Mouse (Mus musculus) hindbrain, embryonic 16.5 days (tissue): Measurements from ENCODE around the gene Cnp. TPM values are rescaled to one million over a fixed set of nuclear protein-coding genes. Genes with fewer than 3 reads are reported as not detected.

Experiments
- ATAC-seq: fragments of 200-750 bp; cut with Nextera tagmentation; 2 replicates; pipeline ENCODE4 v1.8.0; 2017; ENCODE audit warnings: moderate TSS enrichment, moderate library complexity
- H3K27ac ChIP-seq: fragments of 300-500 bp; sonication (generic); 2 replicates; pipeline ENCODE4 v1.5.1; 2014; ENCODE audit warnings: low read depth, mild to moderate bottlenecking, control low read depth, low read length, moderate library complexity
- H3K27me3 ChIP-seq: fragments of 300-500 bp; sonication (generic); replicated peaks from 2 replicates; pipeline ENCODE4 v1.6.1; 2014; ENCODE audit warnings: low read length; ENCODE audit not compliant: control insufficient read depth, insufficient read depth
- H3K36me3 ChIP-seq: fragments of 300-500 bp; sonication (generic); 2 replicates; pipeline ENCODE4 v1.6.1; 2014; ENCODE audit warnings: mild to moderate bottlenecking, low read length, moderate library complexity, mixed read lengths; ENCODE audit not compliant: control insufficient read depth, insufficient read depth
- H3K4me1 ChIP-seq: fragments of 300-500 bp; sonication (generic); 2 replicates; pipeline ENCODE4 v1.6.1; 2014; ENCODE audit warnings: low read depth, low read length; ENCODE audit not compliant: control insufficient read depth, insufficient read depth
- H3K4me2 ChIP-seq: fragments of 300-500 bp; sonication (generic); 2 replicates; pipeline ENCODE4 v1.6.1; 2014; ENCODE audit warnings: mild to moderate bottlenecking, low read length, control low read depth, moderate library complexity
- H3K4me3 ChIP-seq: fragments of 300-500 bp; sonication (generic); 2 replicates; pipeline ENCODE4 v1.5.1; 2014; ENCODE audit warnings: mild to moderate bottlenecking, low read length, control low read depth, moderate library complexity
- H3K9ac ChIP-seq: fragments of 300-500 bp; sonication (generic); 2 replicates; pipeline ENCODE4 v1.6.1; 2014; ENCODE audit warnings: low read depth, mild to moderate bottlenecking, control low read depth, low read length, moderate library complexity
- H3K9me3 ChIP-seq: fragments of 300-500 bp; sonication (generic); 2 replicates; pipeline ENCODE4 v1.6.1; 2014; ENCODE audit warnings: mild to moderate bottlenecking, low read length, moderate library complexity; ENCODE audit not compliant: control insufficient read depth
- WGBS: fragments of 180-500 bp; shearing (Covaris S2); extraction: QIAGEN DNeasy Blood & Tissue Kit; methylation state at CpG from one replicate; pipeline ENCODE4 v1.1.7; 2014; 5-methylcytosine and 5-hydroxymethylcytosine counted together
- polyA plus RNA-seq: library from polyadenylated mRNA; unstranded; fragments of >200 nt; fragmentation: Nextera tagmentation; extraction: Ambion mirVana; gene quantifications from 2 replicates; pipeline ENCODE4 v1.2.1, GENCODE M21; 2015

Gene Cnp
- polyA plus RNA-seq, 1 experiment from 2014 or later, result 85.0 TPM

- Histone ChIP-seq H3K27me3 (no peaks in the 10 kb centered on the region), H3K9me3 (no peaks in the 10 kb centered on the region), H3K4me1 (no peaks in the 10 kb centered on the region), H3K27ac (no peak overlapping the region), H3K36me3 (peaks cover 50% of the 10 kb centered on the region), H3K9ac (no peak overlapping the region), H3K4me2 (no peak overlapping the region), H3K4me3 (no peak overlapping the region)
- 88% methylated on average over 11 of the region's 11 CpGs for WGBS
- ATAC-seq, result no peak
Observed at GRCm38 (mm10) chr11:100592346-100593046, 17.8 kb downstream of the Cnp start.

DNA sequence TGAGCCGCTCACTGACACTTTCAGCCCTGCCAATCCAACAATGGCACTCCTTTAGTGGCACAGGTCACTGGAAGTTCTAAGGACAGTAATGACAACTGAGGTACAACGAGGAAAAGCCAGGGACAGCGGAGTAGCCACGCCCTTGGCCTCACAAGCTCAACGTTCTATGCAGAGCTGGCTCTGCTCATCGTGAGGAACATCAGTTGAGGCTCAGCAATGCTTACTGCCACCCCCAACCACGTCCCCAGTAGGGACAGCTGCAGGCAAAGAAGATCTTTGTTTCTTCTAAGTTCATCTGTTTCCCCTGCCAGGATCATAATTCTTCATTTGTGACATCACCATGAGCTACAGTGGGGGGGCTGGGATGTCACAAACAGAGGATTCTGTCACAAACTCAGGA is 19.9 kb downstream of the Cnp start:
- ATAC-seq, result no peak
- no peak overlapping the region for H3K27ac ChIP-seq
- H3K27me3 ChIP-seq, result no peaks in the 10 kb centered on the region
- no peaks in the 10 kb centered on the region for H3K9me3 ChIP-seq
- H3K4me2 ChIP-seq, result no peak overlapping the region
- no peak overlapping the region for H3K9ac ChIP-seq
- 91% methylated on average over 7 of the region's 7 CpGs for WGBS
- H3K4me3 ChIP-seq, result no peak overlapping the region
- peaks cover 52% of the 10 kb centered on the region for H3K36me3 ChIP-seq
- no peaks in the 10 kb centered on the region for H3K4me1 ChIP-seq

DNA sequence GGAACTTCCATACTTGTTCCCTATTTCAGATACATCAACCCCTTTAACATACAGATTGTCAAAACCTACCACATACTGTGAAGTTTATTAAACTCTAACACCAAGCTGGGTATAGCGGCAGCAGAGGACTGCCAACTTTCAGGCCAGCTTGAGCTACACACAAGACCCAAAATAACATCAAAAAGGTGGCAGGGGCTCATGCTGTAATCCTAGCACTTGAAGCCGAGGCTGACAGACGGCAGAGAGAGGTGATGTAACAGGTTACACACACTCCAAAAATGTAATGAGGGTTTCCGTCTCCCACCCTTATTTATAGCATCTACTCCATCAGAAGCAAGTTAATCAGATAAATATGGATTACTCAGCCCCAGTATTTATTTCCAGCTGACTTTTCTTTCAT is 20.8 kb downstream of the Cnp start:
- no peaks in the 10 kb centered on the region for H3K9me3 ChIP-seq
- no peak overlapping the region for H3K4me2 ChIP-seq
- no peak overlapping the region for H3K9ac ChIP-seq
- H3K36me3 ChIP-seq, result peaks cover 48% of the 10 kb centered on the region
- H3K4me1 ChIP-seq, result no peaks in the 10 kb centered on the region
- no peak for ATAC-seq
- WGBS, result 75% methylated on average over 4 of the region's 4 CpGs
- no peaks in the 10 kb centered on the region for H3K27me3 ChIP-seq
- no peak overlapping the region for H3K4me3 ChIP-seq
- no peak overlapping the region for H3K27ac ChIP-seq

DNA sequence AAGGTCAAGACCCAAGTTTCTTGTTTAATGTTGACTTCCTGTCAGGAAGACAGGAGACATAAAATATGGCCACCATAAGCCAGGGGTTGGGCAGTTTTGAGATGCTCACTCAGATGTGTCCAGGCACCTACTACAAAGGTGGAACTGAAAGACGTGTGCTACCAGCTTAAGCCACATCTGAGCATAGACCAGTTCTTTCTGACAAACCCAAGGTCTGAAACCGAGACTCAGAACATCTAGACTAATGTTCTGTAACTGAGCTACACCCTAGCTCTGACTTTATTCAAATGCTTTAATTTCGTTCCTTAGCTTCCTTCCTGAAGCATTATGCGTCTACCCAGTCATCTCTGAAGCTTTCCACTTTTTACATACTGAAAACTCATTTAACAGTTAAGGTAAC is 23.4 kb downstream of the Cnp start:
- Histone ChIP-seq H3K36me3 (peaks cover 36% of the 10 kb centered on the region), H3K9me3 (no peaks in the 10 kb centered on the region), H3K27ac (no peak overlapping the region), H3K4me1 (no peaks in the 10 kb centered on the region), H3K9ac (no peak overlapping the region), H3K27me3 (no peaks in the 10 kb centered on the region), H3K4me3 (no peak overlapping the region), H3K4me2 (no peak overlapping the region)
- no peak for ATAC-seq
- 92% methylated on average over 4 of the region's 4 CpGs for WGBS

DNA sequence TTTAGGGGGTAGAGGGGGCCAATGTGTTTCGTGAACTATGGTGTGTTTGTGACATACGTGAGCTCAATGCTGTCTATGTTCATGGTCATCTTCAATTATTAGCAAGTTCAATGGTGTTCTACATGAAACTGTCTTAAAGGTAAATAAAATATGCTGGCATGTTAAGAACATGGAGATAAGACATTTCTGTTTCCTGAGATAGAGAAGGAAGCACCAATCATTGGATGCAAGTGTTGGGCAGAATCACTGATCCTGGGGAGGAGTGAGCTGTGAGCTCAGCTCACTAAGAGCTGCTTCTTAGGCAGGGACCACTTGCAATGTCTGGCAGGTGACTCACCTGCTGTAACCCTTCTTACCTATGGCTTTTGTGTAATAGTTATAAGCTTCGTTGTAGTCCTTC is 26.7 kb downstream of the Cnp start:
- WGBS, result 95% methylated on average over 3 of the region's 3 CpGs
- no peak for ATAC-seq
- H3K4me2 ChIP-seq, result no peak overlapping the region
- H3K9ac ChIP-seq, result no peak overlapping the region
- H3K36me3 ChIP-seq, result peaks cover 31% of the 10 kb centered on the region
- no peak overlapping the region for H3K27ac ChIP-seq
- H3K4me3 ChIP-seq, result no peak overlapping the region
- H3K9me3 ChIP-seq, result no peaks in the 10 kb centered on the region
- peaks cover 11% of the 10 kb centered on the region for H3K4me1 ChIP-seq
- H3K27me3 ChIP-seq, result no peaks in the 10 kb centered on the region

GRCm38 (mm10) chr11:100603155-100603554 is 28.5 kb downstream of the Cnp start:
- H3K9me3 ChIP-seq, result no peaks in the 10 kb centered on the region
- WGBS, result 89% methylated on average over 9 of the region's 9 CpGs
- H3K9ac ChIP-seq, result no peak overlapping the region
- H3K4me2 ChIP-seq, result no peak overlapping the region
- no peak overlapping the region for H3K27ac ChIP-seq
- H3K4me1 ChIP-seq, result peaks cover 11% of the 10 kb centered on the region
- peaks cover 23% of the 10 kb centered on the region for H3K36me3 ChIP-seq
- no peak for ATAC-seq
- H3K27me3 ChIP-seq, result no peaks in the 10 kb centered on the region
- no peak overlapping the region for H3K4me3 ChIP-seq

- ATAC-seq, result no peak
- Histone ChIP-seq H3K4me3 (no peak overlapping the region), H3K27ac (no peak overlapping the region), H3K36me3 (peaks cover 17% of the 10 kb centered on the region), H3K9me3 (no peaks in the 10 kb centered on the region), H3K4me1 (peaks cover 11% of the 10 kb centered on the region), H3K4me2 (no peak overlapping the region), H3K27me3 (no peaks in the 10 kb centered on the region), H3K9ac (no peak overlapping the region)
- WGBS, result 78% methylated on average over 8 of the region's 8 CpGs
Observed at GRCm38 (mm10) chr11:100603813-100604212, 29.1 kb downstream of the Cnp start.

DNA sequence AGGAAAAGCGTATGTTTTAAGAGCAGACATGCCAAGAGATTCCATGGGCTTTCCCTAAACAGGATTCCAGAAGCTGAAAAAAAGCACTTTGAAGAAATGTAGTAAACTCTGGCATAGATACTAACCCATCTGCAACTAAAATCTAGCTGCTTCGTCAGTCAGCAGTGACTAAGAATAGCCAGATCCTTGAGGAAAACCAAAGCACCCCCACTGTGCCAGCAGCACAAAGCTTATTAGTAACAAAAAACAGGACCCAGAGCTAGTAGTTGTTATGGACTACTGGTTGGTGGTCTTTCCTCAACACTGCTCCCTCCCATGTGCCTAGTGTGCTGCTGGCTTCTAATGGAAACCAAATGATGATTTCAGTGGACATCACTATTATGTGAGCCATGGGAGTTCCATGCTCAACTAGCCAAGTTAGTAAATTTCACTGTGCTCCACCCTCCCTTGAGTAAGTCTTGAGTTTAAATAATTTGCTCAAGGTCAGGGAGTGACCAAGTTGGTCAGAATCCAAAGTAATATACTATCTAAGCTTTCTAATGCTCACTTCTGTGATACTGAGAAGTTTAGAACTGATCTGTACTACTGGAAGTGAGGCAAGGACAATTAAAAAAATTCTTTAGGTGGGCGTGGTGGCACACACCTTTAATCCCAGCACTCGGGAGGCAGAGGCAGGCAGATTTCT is 29.8 kb downstream of the Cnp start:
- ATAC-seq, result no peak
- 76% methylated on average over 4 of the region's 4 CpGs for WGBS
- 0 out of 2 replicates have a peak overlapping the region, but pooled peaks have one; percentile 19 for H3K27ac ChIP-seq

GRCm38 (mm10) chr11:100605451-100605850 is 30.7 kb downstream of the Cnp start:
- H3K27me3 ChIP-seq, result no peaks in the 10 kb centered on the region
- H3K36me3 ChIP-seq, result peaks cover 6% of the 10 kb centered on the region
- H3K9ac ChIP-seq, result no peak overlapping the region
- no peak overlapping the region for H3K4me2 ChIP-seq
- no peak overlapping the region for H3K4me3 ChIP-seq
- H3K9me3 ChIP-seq, result no peaks in the 10 kb centered on the region
- ATAC-seq, result no peak
- 76% methylated on average over 10 of the region's 10 CpGs for WGBS
- H3K27ac ChIP-seq, result no peak overlapping the region
- H3K4me1 ChIP-seq, result peaks cover 11% of the 10 kb centered on the region

More for the DNA sequence above, 29.8 kb downstream of the Cnp start:
- H3K4me2 ChIP-seq, result no peak overlapping the region
- no peak overlapping the region for H3K4me3 ChIP-seq
- peaks cover 11% of the 10 kb centered on the region for H3K4me1 ChIP-seq
- H3K9ac ChIP-seq, result no peak overlapping the region
- no peaks in the 10 kb centered on the region for H3K27me3 ChIP-seq
- H3K9me3 ChIP-seq, result no peaks in the 10 kb centered on the region
- peaks cover 12% of the 10 kb centered on the region for H3K36me3 ChIP-seq
